Mouse (Mus musculus): ENCODE data around the gene C3.

GRCm38 (mm10) chr17:57195326-57196010, 32.5 kb downstream of the C3 start:
- TF ChIP-seq CTCF (conservative IDR thresholded peaks at IDR 0.05; ENCODE audit: insufficient read depth, insufficient read length, low read depth, low read length) (no peak), POLR2A (IDR thresholded peaks at IDR 0.05; ENCODE audit: low read depth, low read length) (no peak)
